8 mouse cellular contexts compared by ENCODE assay signal in genomic region chr7:119184341-119185143, GRCm38 (mm10). TPM values are rescaled to one million over a fixed set of nuclear protein-coding genes. Genes with fewer than 3 reads are reported as not detected.
DNase-seq lines count a peak whose midpoint lies in the region; ATAC-seq and TF ChIP-seq lines count a peak whose summit lies in the region.

Gpr139 (minus strand) TSS chr7:119184603.

- TF ChIP-seq POLR2A in olfactory bulb, adult 2 months (IDR thresholded peaks at IDR 0.05; ENCODE audit: insufficient read depth, low read depth, low read length) = no peak

- H3K9me3 ChIP-seq in heart, embryonic 14.5 days (ENCODE audit: control insufficient read depth, low read length) = no peaks in the 10 kb centered on the region

- peaks cover 57% of the 10 kb centered on the region for H3K27me3 ChIP-seq in heart, embryonic 14.5 days (ENCODE audit: control insufficient read depth, insufficient read depth, low read length)

- no peaks in the 10 kb centered on the region for H3K36me3 ChIP-seq in heart, embryonic 14.5 days (ENCODE audit: control insufficient read depth, insufficient read depth, low read length)

- H3K4me3 ChIP-seq in heart, embryonic 14.5 days (ENCODE audit: control insufficient read depth in 1 of 2, insufficient read depth in 1 of 2, low read depth in 1 of 2, low read length in 2 of 2) = peak within 1 kb of the TSS; percentile 34 to 37
- peak within 1 kb of the TSS; percentile 52 for H3K4me3 ChIP-seq in olfactory bulb, adult 2 months (ENCODE audit: insufficient read depth, low read depth, low read length)

- TF ChIP-seq CTCF in olfactory bulb, adult 2 months (IDR thresholded peaks at IDR 0.05; ENCODE audit: insufficient read depth, low read depth, low read length) = no peak

- 1% methylated on average over 47 of the region's 47 CpGs for WGBS in heart, embryonic 14.5 days
- under 1% methylated on average over 47 of the region's 47 CpGs for WGBS in olfactory bulb, adult 2 months

- 0 out of 2 replicates have a peak, but pooled peaks have one; percentile 52 for ATAC-seq in heart, embryonic 14.5 days (ENCODE audit: insufficient number of reproducible peaks, insufficient read depth, low FRiP score, low read depth)
- 0 out of 2 replicates have a peak, but pooled peaks have one; percentile 12 for ATAC-seq in granulocyte monocyte progenitor cell, adult 5-6 weeks (replicated peaks; ENCODE audit: poor library complexity, severe bottlenecking)
- ATAC-seq in inflammation-experienced regulatory T-cells, adult 6 months = no peak

- no peak within 1 kb of the TSS for H3K9ac ChIP-seq in heart, embryonic 14.5 days (ENCODE audit: low read length)

- DNase-seq in heart, postnatal 4 days = no peak
- DNase-seq in cerebellum, postnatal 36 days = peak; percentile 15 to 21
- peak; percentile 59 for DNase-seq in left cerebral cortex, postnatal 4 days
- DNase-seq in thymus, postnatal 14 days = no peak

- intact Hi-C loops in left cerebral cortex, postnatal 4 days (cut with DNase I) = loop anchor here (10.0 kb wide), 1 partner anchor 160 kb away; no protein-coding TSS in a partner anchor

- peak within 1 kb of the TSS; percentile 77 for H3K4me2 ChIP-seq in heart, embryonic 14.5 days (ENCODE audit: low read length)

- H3K4me1 ChIP-seq in heart, embryonic 14.5 days (ENCODE audit: control insufficient read depth in 2 of 2, insufficient read depth in 2 of 2, low read length in 2 of 2) = peaks cover 0 to 3% of the 10 kb centered on the region in 2 experiments; a peak in 1 of 4 replicates
- H3K4me1 ChIP-seq in olfactory bulb, adult 2 months (ENCODE audit: control insufficient read depth, insufficient read depth, low read length) = peaks cover 17% of the 10 kb centered on the region

- H3K27ac ChIP-seq in heart, embryonic 14.5 days (replicated peaks in 1 of 2; ENCODE audit: control insufficient read depth in 1 of 2, insufficient read depth in 1 of 2, low read depth in 2 of 2, low read length in 2 of 2) = no peak within 1 kb of the TSS
- no peak within 1 kb of the TSS for H3K27ac ChIP-seq in olfactory bulb, adult 2 months (ENCODE audit: insufficient read depth, low read depth, low read length)

RNA-seq across cellular contexts. Expression of gene Gpr139, which starts in this region (rescaled TPM):
- 0.05 TPM in 1 of 2 replicates, not detected in the other for polyA plus RNA-seq in heart, embryonic 14.5 days (2014; fragmentation: Nextera tagmentation; extraction: Ambion mirVana)
- not detected for total RNA-seq in heart, postnatal 4 days (2021)
- not detected in 2 replicates for total RNA-seq in granulocyte monocyte progenitor cell, adult 5-6 weeks (2014; fragmentation: Nextera tagmentation)
- not detected in 2 replicates for total RNA-seq in granulocyte monocyte progenitor cell, adult 5-6 weeks (2017)
- 1 to 10 TPM; 4.8 to 5.5 TPM for total RNA-seq in left cerebral cortex, postnatal 4 days (2021)
- not detected in 2 replicates for polyA plus RNA-seq in olfactory bulb, adult 2 months (2012; ENCODE audit: insufficient read depth, insufficient read length, low replicate concordance, missing spikeins)
- not detected for polyA plus RNA-seq in inflammation-experienced regulatory T-cells, adult 6 months (2017; shearing (Covaris generic))

Comparison
In these comparisons a context has a peak if more than half of its experiments do, and no peak if none do; other contexts are left out.
1. RNA of gene Gpr139 (total RNA-seq): 4.8 to 5.5 TPM in left cerebral cortex, postnatal 4 days; not detected in heart, postnatal 4 days and not detected in granulocyte monocyte progenitor cell, adult 5-6 weeks; every median in the first group is over 4 times any median in the second.
2. Peak in ATAC-seq, H3K4me3 ChIP-seq and H3K4me2 ChIP-seq in heart, embryonic 14.5 days; RNA of the gene not detected or under 1 TPM.
3. Peak in ATAC-seq in granulocyte monocyte progenitor cell, adult 5-6 weeks; RNA of the gene not detected or under 1 TPM.
4. DNase-seq: peak in cerebellum, postnatal 36 days (2 of 2) and left cerebral cortex, postnatal 4 days (single experiment); none in heart, postnatal 4 days (single experiment) and thymus, postnatal 14 days (single experiment).